Mouse (Mus musculus) cerebellum, adult 18-20 months (tissue): Measurements from ENCODE around the gene Ermap.

Experiments used
- DNase-seq, 2 experiments: peaks; one replicate each; pipeline ENCODE4 v3.0.0; 2021

Gene Ermap

GRCm38 (mm10) chr4:119133306-119133705 is 56.5 kb downstream of the Ermap start:
- no peak for DNase-seq

- no peak for DNase-seq
Observed at GRCm38 (mm10) chr4:119131189-119131910, 58.5 kb downstream of the Ermap start.

DNA sequence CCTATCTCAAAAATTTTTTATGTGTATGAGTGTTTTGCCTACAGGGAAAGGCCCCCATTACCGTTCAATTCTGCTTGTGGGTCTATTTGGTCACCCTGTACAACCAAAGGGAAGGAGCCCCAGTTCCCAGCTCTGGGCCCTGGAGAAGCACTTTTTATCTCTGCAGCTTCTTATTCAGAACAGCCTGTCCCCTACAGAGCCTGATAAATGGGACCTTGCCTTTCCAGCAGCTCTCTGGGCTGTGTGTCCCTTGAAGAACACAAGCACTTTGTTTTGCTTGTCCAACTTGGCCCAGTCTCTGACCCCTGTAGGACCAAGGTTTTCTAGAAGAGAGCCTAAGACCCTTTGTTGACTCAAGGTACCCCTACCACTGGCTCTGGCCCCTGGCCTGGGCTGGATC is 60.7 kb downstream of the Ermap start:
- no peak for DNase-seq

DNA sequence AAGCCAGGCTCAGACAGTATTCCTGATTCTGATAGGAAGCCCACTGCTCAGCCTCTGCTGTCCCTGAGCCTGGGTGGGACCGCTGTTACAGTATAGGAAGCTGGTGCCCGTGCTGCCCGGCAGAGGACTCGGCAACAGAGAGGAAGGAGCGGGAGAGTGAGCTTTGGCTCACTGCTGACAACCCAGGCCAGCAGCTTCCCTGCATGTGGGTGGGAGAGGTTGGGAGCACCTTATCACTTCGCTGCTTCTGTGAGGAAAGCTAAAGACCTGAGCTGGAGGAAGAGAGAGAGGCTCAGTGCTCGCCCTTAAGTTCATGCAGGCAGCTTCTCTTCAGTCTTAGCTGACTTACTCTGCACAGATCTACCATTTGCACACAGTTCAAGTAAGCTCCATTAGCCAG is 61.3 kb downstream of the Ermap start:
- no peak for DNase-seq

DNA sequence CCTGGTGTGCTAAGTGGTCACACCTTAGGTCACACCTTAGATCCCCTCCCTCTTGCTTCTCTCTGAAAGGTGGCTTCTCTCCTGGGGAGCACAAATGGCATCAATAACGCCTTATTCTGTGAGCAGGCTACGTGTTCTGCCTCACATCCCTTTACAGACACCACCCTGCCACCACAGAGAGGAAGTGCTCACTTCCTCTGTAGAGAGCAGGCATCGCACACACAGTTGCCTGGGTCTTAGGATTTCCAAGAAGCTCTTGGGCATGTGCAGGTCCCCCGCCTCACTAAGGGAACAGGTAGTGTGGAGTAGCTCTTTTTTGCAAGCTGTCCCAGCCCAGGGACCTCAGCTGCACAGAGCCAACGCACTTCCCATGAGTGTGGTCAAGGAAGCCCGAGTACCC is 62.6 kb downstream of the Ermap start:
- DNase-seq: no peak

DNA sequence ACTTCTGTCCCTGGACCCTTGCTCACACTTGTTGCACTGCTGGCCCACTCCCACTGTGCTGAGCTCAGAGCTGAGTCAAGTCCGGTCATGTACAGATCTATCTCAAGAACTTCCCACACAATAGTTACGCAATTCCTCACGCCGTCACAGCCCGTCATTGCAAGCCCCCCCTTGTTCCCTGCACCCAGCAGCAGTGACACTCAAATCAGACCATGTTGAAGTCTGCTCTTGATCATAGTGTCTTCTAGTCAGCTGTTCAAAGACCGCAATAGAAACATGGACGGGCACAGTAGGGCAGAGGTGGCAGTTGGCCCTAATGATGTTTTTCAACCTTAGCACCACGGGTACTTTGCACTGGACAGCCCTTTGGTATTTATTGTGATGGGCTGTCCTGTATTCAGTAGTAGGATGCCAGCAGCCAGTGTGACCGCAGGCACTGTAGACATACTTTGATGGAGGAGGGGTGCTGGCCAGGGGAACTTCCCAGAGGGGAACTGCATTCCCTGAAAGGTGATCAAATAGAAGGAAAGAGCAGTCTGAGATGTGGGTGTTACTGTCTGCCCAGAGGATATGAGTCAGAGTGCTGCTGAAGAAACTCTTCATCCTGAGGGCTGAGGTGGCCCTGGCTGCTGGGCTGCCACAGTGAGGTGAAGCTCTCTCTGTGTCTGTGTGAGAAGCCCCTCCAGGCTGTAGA is 64.1 kb downstream of the Ermap start:
- no peak for DNase-seq
